Comparison of ENCODE assay signal across 9 mouse cellular contexts in the genomic region with DNA sequence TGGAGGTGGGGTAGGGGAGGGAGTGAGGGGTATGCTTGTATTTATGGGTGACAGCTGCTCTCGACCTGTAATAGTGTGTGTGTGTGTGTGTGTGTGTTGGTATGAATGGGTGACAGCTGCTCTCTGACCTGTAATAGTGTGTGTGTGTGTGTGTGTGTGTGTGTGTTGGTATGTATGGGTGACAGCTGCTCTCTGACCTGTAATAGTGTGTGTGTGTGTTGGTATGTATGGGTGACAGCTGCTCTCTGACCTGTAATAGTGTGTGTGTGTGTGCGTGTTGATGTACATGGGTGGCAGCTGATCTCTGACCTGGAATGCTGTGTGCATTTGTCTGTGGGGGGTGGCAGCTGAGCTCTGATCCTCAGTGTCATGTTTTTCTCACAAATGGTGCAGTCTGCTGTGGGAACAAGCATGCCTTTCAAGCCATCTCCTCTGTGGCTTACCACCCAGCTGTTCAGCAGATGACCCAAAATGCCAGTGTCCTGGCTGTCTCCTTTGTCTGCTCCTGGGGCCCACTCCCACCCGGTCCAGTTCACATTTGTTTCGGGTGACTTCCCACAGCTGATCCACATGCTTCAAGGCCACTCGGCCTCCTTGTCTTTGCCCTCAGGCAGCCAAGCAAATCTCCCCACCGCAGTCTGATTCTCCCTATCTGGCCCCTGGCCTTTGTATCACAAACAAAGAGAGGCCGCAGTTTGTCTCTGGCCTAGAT. TPM values are rescaled to one million over a fixed set of nuclear protein-coding genes. Genes with fewer than 3 reads are reported as not detected.
A peak's percentile ranks its signal among the peaks of the same experiment; 100 is the strongest.
DNase-seq lines count a peak whose midpoint lies in the region; ATAC-seq and TF ChIP-seq lines count a peak whose summit lies in the region.
"Had no signal": no experiment of that assay in that cellular context is flagged by ENCODE, and none has a peak within 500 bp of the region (broad histone marks: within the 10 kb centered on the region; RNA-seq: fewer than 3 reads in every experiment).

No protein-coding gene starts in this region.

- no peak overlapping the region for H3K4me3 ChIP-seq in layer of hippocampus, adult 2 months
- H3K4me3 ChIP-seq in hindbrain, embryonic 14.5 days (replicated peaks; ENCODE audit: low read length): no peak overlapping the region
- H3K4me3 ChIP-seq in neural tube, embryonic 14.5 days (ENCODE audit: low read depth, low read length): no peak overlapping the region
- H3K4me3 ChIP-seq: heart, adult 2 months had no signal

- H3K36me3 ChIP-seq in hindbrain, embryonic 14.5 days (replicated peaks; ENCODE audit: control insufficient read depth, insufficient read depth): peaks cover 69% of the 10 kb centered on the region
- peaks cover 48% of the 10 kb centered on the region for H3K36me3 ChIP-seq in neural tube, embryonic 14.5 days (ENCODE audit: control insufficient read depth, insufficient read depth, low read length)

- no peak for TF ChIP-seq CTCF in layer of hippocampus, adult 2 months (conservative IDR thresholded peaks at IDR 0.05)

- peak overlapping the region; percentile 25; the same call in 1 of the 2 replicates for H3K27ac ChIP-seq in layer of hippocampus, adult 2 months
- peak overlapping the region; percentile 43; the same call in 1 of the 2 replicates for H3K27ac ChIP-seq in hindbrain, embryonic 14.5 days
- peak overlapping the region; percentile 0; the same call in 1 of the 2 replicates for H3K27ac ChIP-seq in neural tube, embryonic 14.5 days (ENCODE audit: low read depth, low read length)
- H3K27ac ChIP-seq: heart, adult 2 months; liver, embryonic 14.5 days had no signal

- no peak overlapping the region for H3K9ac ChIP-seq in hindbrain, embryonic 14.5 days
- H3K9ac ChIP-seq in neural tube, embryonic 14.5 days (replicated peaks; ENCODE audit: low read depth, low read length): no peak overlapping the region
- H3K9ac ChIP-seq: liver, embryonic 14.5 days had no signal

- WGBS in hindbrain, embryonic 14.5 days: 14% methylated on average over 7 of the region's 7 CpGs
- WGBS in neural tube, embryonic 14.5 days: 17% methylated on average over 7 of the region's 7 CpGs

- no peak overlapping the region for H3K4me2 ChIP-seq in hindbrain, embryonic 14.5 days (replicated peaks)
- no peak overlapping the region for H3K4me2 ChIP-seq in neural tube, embryonic 14.5 days (ENCODE audit: low read depth, low read length)

- no peak for ATAC-seq in hindbrain, embryonic 14.5 days (ENCODE audit: low FRiP score)
- no peak for ATAC-seq in neural tube, embryonic 14.5 days (ENCODE audit: low read depth)

- DNase-seq in layer of hippocampus, adult 2 months (ENCODE audit: low spot score in 2 of 2): no peak
- DNase-seq in layer of hippocampus, adult 11-12 months (ENCODE audit: low spot score): no peak
- DNase-seq in embryo, embryonic 11 days: peak; percentile 66
- DNase-seq in hindbrain, embryonic 14.5 days (ENCODE audit: low spot score): no peak
- DNase-seq in left cerebral cortex, adult 18-20 months (ENCODE audit: low spot score in 2 of 2): no peak
- no peak for DNase-seq in gastrocnemius, postnatal 25 days
- DNase-seq: heart, adult 2 months had no signal

- H3K27me3 ChIP-seq in hindbrain, embryonic 14.5 days (ENCODE audit: control insufficient read depth, insufficient read depth, low read length): no peaks in the 10 kb centered on the region
- H3K27me3 ChIP-seq in neural tube, embryonic 14.5 days (ENCODE audit: control insufficient read depth, insufficient read depth, low read length): no peaks in the 10 kb centered on the region

- H3K4me1 ChIP-seq in hindbrain, embryonic 14.5 days (replicated peaks; ENCODE audit: control insufficient read depth, insufficient read depth, low read length): no peaks in the 10 kb centered on the region
- 0 out of 2 replicates have a peak, but pooled peaks cover 4% of the 10 kb centered on the region for H3K4me1 ChIP-seq in neural tube, embryonic 14.5 days (ENCODE audit: control insufficient read depth, insufficient read depth, low read length)

- H3K9me3 ChIP-seq in hindbrain, embryonic 14.5 days (ENCODE audit: control insufficient read depth, low read length): no peaks in the 10 kb centered on the region
- H3K9me3 ChIP-seq in neural tube, embryonic 14.5 days (ENCODE audit: control insufficient read depth, low read length): no peaks in the 10 kb centered on the region

RNA-seq across cellular contexts. Expression of a gene that starts 9.2 kb away (rescaled TPM):
- 1,000 to 10,000 TPM; 2,438 to 2,531 TPM for total RNA-seq in layer of hippocampus, adult 2 months (2021)
- 1,428 and 1,660 TPM in 2 replicates for polyA plus RNA-seq in hindbrain, embryonic 14.5 days (2014; fragmentation: Nextera tagmentation; extraction: Ambion mirVana)
- 1,265 and 1,492 TPM in 2 replicates for polyA plus RNA-seq in neural tube, embryonic 14.5 days (2014; fragmentation: Nextera tagmentation; extraction: Ambion mirVana)
- total RNA-seq in left cerebral cortex, adult 18-20 months (2021): 1,000 to 10,000 TPM; 2,618 to 2,651 TPM
- over 10,000 TPM; 11,297 to 11,631 TPM for total RNA-seq in gastrocnemius, postnatal 25 days (2021)

RNA-seq across cellular contexts. Expression of a gene that starts 12.0 kb away (rescaled TPM):
- 10 to 100 TPM; 69.9 to 71.9 TPM for total RNA-seq in layer of hippocampus, adult 2 months (2021)
- 18.2 and 19.0 TPM in 2 replicates for polyA plus RNA-seq in hindbrain, embryonic 14.5 days (2014; fragmentation: Nextera tagmentation; extraction: Ambion mirVana)
- 18.3 and 18.5 TPM in 2 replicates for polyA plus RNA-seq in neural tube, embryonic 14.5 days (2014; fragmentation: Nextera tagmentation; extraction: Ambion mirVana)
- total RNA-seq in left cerebral cortex, adult 18-20 months (2021): 10 to 100 TPM; 54.6 to 55.8 TPM
- total RNA-seq in gastrocnemius, postnatal 25 days (2021): 10 to 100 TPM; 12.4 to 15.3 TPM

RNA-seq across cellular contexts. Expression of a gene that starts 25.4 kb away (rescaled TPM):
- total RNA-seq in layer of hippocampus, adult 2 months (2021): 10 to 100 TPM; 30.8 to 31.7 TPM
- 40.3 and 48.4 TPM in 2 replicates for polyA plus RNA-seq in hindbrain, embryonic 14.5 days (2014; fragmentation: Nextera tagmentation; extraction: Ambion mirVana)
- 45.0 and 49.6 TPM in 2 replicates for polyA plus RNA-seq in neural tube, embryonic 14.5 days (2014; fragmentation: Nextera tagmentation; extraction: Ambion mirVana)
- total RNA-seq in left cerebral cortex, adult 18-20 months (2021): 10 to 100 TPM; 30.2 to 30.5 TPM
- total RNA-seq in gastrocnemius, postnatal 25 days (2021): 10 to 100 TPM; 14.6 to 18.6 TPM

RNA-seq across cellular contexts. Expression of a gene that starts 34.4 kb away (rescaled TPM):
- 10 to 100 TPM; 24.3 to 28.5 TPM for total RNA-seq in layer of hippocampus, adult 2 months (2021)
- polyA plus RNA-seq in hindbrain, embryonic 14.5 days (2014; fragmentation: Nextera tagmentation; extraction: Ambion mirVana): 40.1 and 40.7 TPM in 2 replicates
- polyA plus RNA-seq in neural tube, embryonic 14.5 days (2014; fragmentation: Nextera tagmentation; extraction: Ambion mirVana): 22.6 and 46.4 TPM in 2 replicates
- total RNA-seq in left cerebral cortex, adult 18-20 months (2021): 10 to 100 TPM; 22.0 to 24.4 TPM
- 10 to 100 TPM; 12.1 to 12.7 TPM for total RNA-seq in gastrocnemius, postnatal 25 days (2021)

RNA-seq across cellular contexts. Expression of a gene that starts 34.5 kb away (rescaled TPM):
- 10 to 100 TPM; 70.8 to 75.3 TPM for total RNA-seq in layer of hippocampus, adult 2 months (2021)
- polyA plus RNA-seq in hindbrain, embryonic 14.5 days (2014; fragmentation: Nextera tagmentation; extraction: Ambion mirVana): 140 and 142 TPM in 2 replicates
- 135 and 138 TPM in 2 replicates for polyA plus RNA-seq in neural tube, embryonic 14.5 days (2014; fragmentation: Nextera tagmentation; extraction: Ambion mirVana)
- total RNA-seq in left cerebral cortex, adult 18-20 months (2021): 10 to 100 TPM; 69.7 to 81.2 TPM
- 100 to 1,000 TPM; 214 to 227 TPM for total RNA-seq in gastrocnemius, postnatal 25 days (2021)

Comparison
In these comparisons a context has a peak if more than half of its experiments do, and no peak if none do; other contexts are left out.
1. RNA of a gene that starts 9.2 kb away (total RNA-seq): 11,297 to 11,631 TPM in gastrocnemius, postnatal 25 days; 2,618 to 2,651 TPM in left cerebral cortex, adult 18-20 months and 2,438 to 2,531 TPM in layer of hippocampus, adult 2 months; every median in the first group is over 4 times any median in the second.
2. Peak in every context shown above with its lines, with median percentiles within 50 percentile points of each other: H3K27ac ChIP-seq.